Mouse (Mus musculus): Measurements from ENCODE around the gene Mrps6.

DNA sequence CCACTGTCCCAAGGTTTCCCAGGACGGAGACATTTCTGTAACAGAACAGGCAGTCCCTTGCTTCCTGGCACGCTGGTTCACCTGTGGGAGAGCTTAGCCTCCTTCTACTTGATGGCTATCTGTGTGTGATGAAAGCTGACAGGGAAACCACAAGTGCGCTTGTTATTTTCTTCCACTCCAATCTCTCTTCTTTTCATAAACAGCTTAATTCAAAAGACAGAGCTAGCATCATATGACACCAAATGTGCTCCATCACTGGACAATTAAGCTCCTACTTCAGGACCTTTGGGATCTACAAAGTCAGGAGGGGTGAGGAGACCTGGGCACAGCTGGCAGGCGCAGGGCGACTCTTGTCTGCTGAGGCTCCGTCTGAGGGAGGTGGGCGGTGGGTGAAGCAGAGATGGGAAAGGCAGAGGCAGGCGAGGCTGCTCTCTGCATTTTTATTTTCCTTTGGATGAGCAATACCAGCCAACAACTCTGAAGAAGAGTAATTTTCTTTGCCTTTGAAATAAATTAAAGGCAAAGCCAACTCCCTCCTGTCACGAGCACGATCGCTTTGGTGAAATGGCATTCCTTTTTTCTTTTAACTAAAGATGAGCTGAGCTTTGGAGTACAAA lies 76.2 kb downstream of the Mrps6 start:
- no peak for TF ChIP-seq POLR2A (IDR thresholded peaks at IDR 0.05; ENCODE audit: low read depth, low read length)
- no peak for TF ChIP-seq CTCF (IDR thresholded peaks at IDR 0.05; ENCODE audit: borderline replicate concordance, insufficient read depth, low read length)

Data from embryonic fibroblast, embryonic 13.5 days (primary cell).